Mouse (Mus musculus): Measurements from ENCODE around the gene Tubb3. TPM values are rescaled to one million over a fixed set of nuclear protein-coding genes. Genes with fewer than 3 reads are reported as not detected.

Tubb3 gene
- 40.1 and 47.9 TPM in 2 replicates for polyA plus RNA-seq (2015; fragmentation: Nextera tagmentation; extraction: Ambion mirVana)

GRCm38 (mm10) chr8:123411246-123411645 lies at the start of gene Tubb3:
Gene Tubb3, plus strand, starts transcription at chr8:123411424.
- Histone ChIP-seq H3K9ac (peak within 1 kb of the TSS; percentile 56), H3K4me3 (peak within 1 kb of the TSS; percentile 46), H3K4me1 (peaks cover 42% of the 10 kb centered on the region), H3K36me3 (no peaks in the 10 kb centered on the region), H3K27ac (peak within 1 kb of the TSS; percentile 45; the same call in 1 of the 2 replicates), H3K4me2 (peak within 1 kb of the TSS; percentile 67), H3K9me3 (no peaks in the 10 kb centered on the region), H3K27me3 (peaks cover 67% of the 10 kb centered on the region)
- WGBS, result 1% methylated on average over 29 of the region's 29 CpGs
- peak; percentile 76 for ATAC-seq (ENCODE audit: insufficient number of reproducible peaks, insufficient read depth, low FRiP score, low TSS enrichment, low read depth)

- Histone ChIP-seq H3K36me3 (peaks cover 17% of the 10 kb centered on the region; the same call in 1 of the 2 replicates), H3K9me3 (no peaks in the 10 kb centered on the region), H3K4me2 (peak within 1 kb of the TSS; percentile 76), H3K27ac (peak within 1 kb of the TSS; percentile 96), H3K4me1 (peaks cover 17% of the 10 kb centered on the region), H3K4me3 (peak within 1 kb of the TSS; percentile 80), H3K9ac (peak within 1 kb of the TSS; percentile 87), H3K27me3 (no peaks in the 10 kb centered on the region)
- under 1% methylated on average over 75 of the region's 75 CpGs for WGBS
- peak; percentile 91 for ATAC-seq (ENCODE audit: insufficient number of reproducible peaks, insufficient read depth, low FRiP score, low TSS enrichment, low read depth)
These were observed 37.6 kb upstream of the Tubb3 start, which contains the start of gene Tcf25 for GRCm38 (mm10) chr8:123373403-123374238. Gene Tcf25, plus strand, starts transcription at chr8:123373753.

GRCm38 (mm10) chr8:123374239-123374578 lies 37.0 kb upstream of the Tubb3 start:
- Histone ChIP-seq H3K9ac (peak overlapping the region; percentile 87), H3K27ac (peak overlapping the region; percentile 96), H3K4me1 (peaks cover 17% of the 10 kb centered on the region), H3K4me3 (peak overlapping the region; percentile 80), H3K36me3 (peaks cover 17% of the 10 kb centered on the region; the same call in 1 of the 2 replicates), H3K4me2 (peak overlapping the region; percentile 76), H3K27me3 (no peaks in the 10 kb centered on the region), H3K9me3 (no peaks in the 10 kb centered on the region)
- 2% methylated on average over 20 of the region's 20 CpGs for WGBS
- ATAC-seq (ENCODE audit: insufficient number of reproducible peaks, insufficient read depth, low FRiP score, low TSS enrichment, low read depth), result peak; percentile 62

- ATAC-seq (ENCODE audit: insufficient number of reproducible peaks, insufficient read depth, low FRiP score, low TSS enrichment, low read depth), result no peak
These were observed 35.5 kb upstream of the Tubb3 start for GRCm38 (mm10) chr8:123375701-123376100.

GRCm38 (mm10) chr8:123376106-123376505 lies 35.1 kb upstream of the Tubb3 start:
- Histone ChIP-seq H3K9ac (peak overlapping the region; percentile 32; the same call in 1 of the 2 replicates), H3K27me3 (no peaks in the 10 kb centered on the region), H3K4me3 (no peak overlapping the region), H3K4me1 (peaks cover 17% of the 10 kb centered on the region), H3K9me3 (no peaks in the 10 kb centered on the region), H3K4me2 (no peak overlapping the region), H3K27ac (no peak overlapping the region), H3K36me3 (peaks cover 21% of the 10 kb centered on the region)
- 72% methylated on average over 8 of the region's 8 CpGs for WGBS
- no peak for ATAC-seq (ENCODE audit: insufficient number of reproducible peaks, insufficient read depth, low FRiP score, low TSS enrichment, low read depth)

More at GRCm38 (mm10) chr8:123375701-123376100, 35.5 kb upstream of the Tubb3 start:
- no peak overlapping the region for H3K4me3 ChIP-seq
- no peaks in the 10 kb centered on the region for H3K27me3 ChIP-seq
- H3K9ac ChIP-seq, result peak overlapping the region; percentile 32; the same call in 1 of the 2 replicates
- no peaks in the 10 kb centered on the region for H3K9me3 ChIP-seq
- H3K4me1 ChIP-seq, result peaks cover 17% of the 10 kb centered on the region
- WGBS, result 87% methylated on average over 10 of the region's 10 CpGs
- no peak overlapping the region for H3K27ac ChIP-seq
- no peak overlapping the region for H3K4me2 ChIP-seq
- peaks cover 17% of the 10 kb centered on the region; the same call in 1 of the 2 replicates for H3K36me3 ChIP-seq

- ATAC-seq (ENCODE audit: insufficient number of reproducible peaks, insufficient read depth, low FRiP score, low TSS enrichment, low read depth), result no peak
- Histone ChIP-seq H3K4me3 (no peak overlapping the region), H3K9ac (no peak overlapping the region), H3K4me2 (no peak overlapping the region), H3K27me3 (no peaks in the 10 kb centered on the region), H3K36me3 (peaks cover 70% of the 10 kb centered on the region), H3K9me3 (no peaks in the 10 kb centered on the region), H3K27ac (no peak overlapping the region), H3K4me1 (no peaks in the 10 kb centered on the region)
- WGBS, result 92% methylated on average over 4 of the region's 4 CpGs
These were observed 29.5 kb upstream of the Tubb3 start for GRCm38 (mm10) chr8:123381711-123382110.

- ATAC-seq (ENCODE audit: insufficient number of reproducible peaks, insufficient read depth, low FRiP score, low TSS enrichment, low read depth), result no peak
- no peaks in the 10 kb centered on the region for H3K27me3 ChIP-seq
- no peak overlapping the region for H3K27ac ChIP-seq
- no peak overlapping the region for H3K4me3 ChIP-seq
- H3K4me1 ChIP-seq, result no peaks in the 10 kb centered on the region
- H3K9ac ChIP-seq, result no peak overlapping the region
- 92% methylated on average over 8 of the region's 8 CpGs for WGBS
- no peaks in the 10 kb centered on the region for H3K9me3 ChIP-seq
- H3K36me3 ChIP-seq, result peaks cover 73% of the 10 kb centered on the region
- H3K4me2 ChIP-seq, result no peak overlapping the region
These were observed 28.7 kb upstream of the Tubb3 start for GRCm38 (mm10) chr8:123382516-123382915.

- ATAC-seq (ENCODE audit: insufficient number of reproducible peaks, insufficient read depth, low FRiP score, low TSS enrichment, low read depth), result no peak
- Histone ChIP-seq H3K36me3 (peaks cover 92% of the 10 kb centered on the region), H3K9ac (no peak overlapping the region), H3K4me1 (no peaks in the 10 kb centered on the region), H3K4me3 (no peak overlapping the region), H3K9me3 (no peaks in the 10 kb centered on the region), H3K4me2 (no peak overlapping the region), H3K27ac (no peak overlapping the region), H3K27me3 (no peaks in the 10 kb centered on the region)
- 62% methylated on average over 9 of the region's 9 CpGs for WGBS
These were observed 26.2 kb upstream of the Tubb3 start for GRCm38 (mm10) chr8:123384883-123385540.

GRCm38 (mm10) chr8:123387041-123387440 lies 24.2 kb upstream of the Tubb3 start:
- H3K9me3 ChIP-seq, result no peaks in the 10 kb centered on the region
- H3K27me3 ChIP-seq, result no peaks in the 10 kb centered on the region
- no peaks in the 10 kb centered on the region for H3K4me1 ChIP-seq
- ATAC-seq (ENCODE audit: insufficient number of reproducible peaks, insufficient read depth, low FRiP score, low TSS enrichment, low read depth), result no peak
- H3K36me3 ChIP-seq, result peaks cover 99% of the 10 kb centered on the region
- H3K4me3 ChIP-seq, result no peak overlapping the region
- H3K27ac ChIP-seq, result no peak overlapping the region
- 76% methylated on average over 3 of the region's 3 CpGs for WGBS
- H3K4me2 ChIP-seq, result no peak overlapping the region
- no peak overlapping the region for H3K9ac ChIP-seq

- Histone ChIP-seq H3K4me3 (no peak overlapping the region), H3K27me3 (no peaks in the 10 kb centered on the region), H3K9ac (no peak overlapping the region), H3K9me3 (no peaks in the 10 kb centered on the region), H3K4me1 (no peaks in the 10 kb centered on the region), H3K4me2 (no peak overlapping the region), H3K36me3 (peaks cover 99% of the 10 kb centered on the region), H3K27ac (no peak overlapping the region)
- WGBS, result 91% methylated on average over 8 of the region's 8 CpGs
- ATAC-seq (ENCODE audit: insufficient number of reproducible peaks, insufficient read depth, low FRiP score, low TSS enrichment, low read depth), result no peak
These were observed 23.4 kb upstream of the Tubb3 start for GRCm38 (mm10) chr8:123387801-123388200.

GRCm38 (mm10) chr8:123389026-123389425 lies 22.2 kb upstream of the Tubb3 start:
- Histone ChIP-seq H3K4me3 (no peak overlapping the region), H3K36me3 (peaks cover 99% of the 10 kb centered on the region)
- no peak for ATAC-seq (ENCODE audit: insufficient number of reproducible peaks, insufficient read depth, low FRiP score, low TSS enrichment, low read depth)

More at GRCm38 (mm10) chr8:123389026-123389425, 22.2 kb upstream of the Tubb3 start:
- no peaks in the 10 kb centered on the region for H3K9me3 ChIP-seq
- WGBS, result 90% methylated on average over 7 of the region's 7 CpGs
- H3K4me2 ChIP-seq, result no peak overlapping the region
- H3K27ac ChIP-seq, result no peak overlapping the region
- no peaks in the 10 kb centered on the region for H3K4me1 ChIP-seq
- no peaks in the 10 kb centered on the region for H3K27me3 ChIP-seq
- no peak overlapping the region for H3K9ac ChIP-seq
